Mouse (Mus musculus): ENCODE measurements around the gene Cyp2c65.
"Not testable (repeated sequence)": the region's sequence is repeated elsewhere in the genome, so short reads cannot be mapped to it uniquely, and the experiment has no call there.

Gene Cyp2c65

DNA sequence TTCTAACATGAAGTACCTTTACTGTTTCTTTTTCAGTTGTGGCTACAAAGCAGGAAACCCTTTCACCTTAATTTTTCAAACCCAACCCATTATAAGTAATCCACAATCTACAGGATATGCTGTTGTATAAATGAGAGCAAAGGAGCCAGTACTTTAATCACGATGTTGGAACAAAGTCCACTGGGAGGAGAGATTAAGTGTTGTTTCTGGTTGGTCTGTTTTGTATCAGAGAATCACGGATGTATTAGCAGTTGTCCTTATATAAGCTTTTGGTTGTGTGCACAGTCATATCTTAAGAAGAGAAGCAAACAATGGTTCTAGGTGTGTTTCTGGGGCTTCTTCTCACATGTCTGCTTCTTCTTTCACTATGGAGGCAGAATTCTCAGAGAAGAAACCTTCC is at the start of gene Cyp2c65:
Cyp2c65 (plus strand) TSS at position 297 of the 400 bp plus-strand sequence.
- DNase-seq (ENCODE audit: low spot score) = no peak

DNA sequence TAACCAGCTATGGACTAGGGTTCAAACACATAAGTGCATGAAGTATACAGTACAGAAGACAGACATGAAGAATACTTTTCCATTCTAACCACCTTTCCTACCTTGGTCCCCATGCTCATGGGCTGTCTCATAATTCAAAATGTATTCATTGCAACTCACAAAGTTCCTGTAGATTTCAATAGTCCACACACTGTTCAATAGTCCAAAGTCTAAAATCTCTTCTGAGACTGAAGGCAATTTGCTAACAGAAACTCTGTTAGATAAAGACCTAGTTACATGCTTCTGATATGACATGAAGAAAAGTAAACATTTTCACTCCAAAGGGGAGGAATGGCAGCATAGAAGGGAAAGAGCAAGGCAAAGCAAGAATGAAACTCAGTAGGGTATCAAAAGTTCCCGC is 2.9 kb upstream of the Cyp2c65 start:
- DNase-seq (ENCODE audit: low spot score) = no peak

DNA sequence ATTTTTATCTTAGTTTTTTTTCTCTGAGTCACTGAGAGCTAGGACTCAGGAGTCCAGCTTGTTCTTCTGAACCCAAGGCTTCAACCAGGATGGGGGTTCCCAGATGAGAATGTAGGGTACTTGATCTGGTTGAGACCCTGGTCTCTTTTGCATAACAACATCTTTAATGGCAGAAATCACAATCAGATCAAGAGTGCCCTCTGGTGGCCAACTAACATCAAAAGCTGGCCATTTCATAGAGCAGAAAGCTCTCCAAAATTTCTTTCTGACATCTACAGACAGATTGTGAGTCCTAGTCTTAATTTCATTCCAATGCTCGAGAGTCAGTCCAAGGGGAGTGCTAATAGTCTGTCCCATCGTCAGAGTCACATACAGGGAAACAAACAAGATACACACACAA is 38.0 kb downstream of the Cyp2c65 start:
- DNase-seq (ENCODE audit: low spot score) = not testable (repeated sequence)

DNA sequence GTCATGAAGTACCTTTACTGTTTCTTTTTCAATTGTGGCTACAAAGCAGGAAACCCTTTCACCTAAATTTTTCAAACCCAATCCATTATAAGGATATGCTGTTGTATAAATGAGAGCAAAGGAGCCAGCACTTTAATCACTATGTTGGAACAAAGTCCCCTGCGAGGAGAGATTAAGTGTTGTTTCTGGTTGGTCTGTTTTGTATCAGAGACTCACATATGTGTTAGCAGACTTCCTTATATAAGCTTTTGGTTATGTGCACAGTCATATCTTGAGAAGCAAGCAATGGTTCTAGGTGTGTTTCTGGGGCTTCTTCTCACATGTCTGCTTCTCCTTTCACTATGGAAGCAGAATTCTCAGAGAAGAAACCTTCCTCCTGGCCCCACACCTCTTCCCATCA is 52.8 kb downstream of the Cyp2c65 start, which contains the start of gene Cyp2c66:
Cyp2c66 (plus strand) TSS at position 255 of the 400 bp plus-strand sequence.
- DNase-seq (ENCODE audit: low spot score) = no peak
